Comparison of ENCODE assay signal across 13 mouse cellular contexts in genomic region chr9:66080804-66081459, GRCm38 (mm10).
"Had no signal": no experiment of that assay in that cellular context is flagged by ENCODE, and none has a peak within 500 bp of the region (broad histone marks: within the 10 kb centered on the region; RNA-seq: fewer than 3 reads in every experiment).

No protein-coding gene starts in this region.

- H3K4me2 ChIP-seq: limb, embryonic 13.5 days; midbrain, embryonic 12.5 days; neural tube, embryonic 15.5 days had no signal

- H3K4me3 ChIP-seq: layer of hippocampus, adult 2 months; limb, embryonic 13.5 days; megakaryocyte, embryonic 14.5 days; midbrain, embryonic 12.5 days; neural tube, embryonic 15.5 days had no signal

- H3K9me3 ChIP-seq: limb, embryonic 13.5 days; megakaryocyte, embryonic 14.5 days; midbrain, embryonic 12.5 days; neural tube, embryonic 15.5 days had no signal

- H3K4me1 ChIP-seq: limb, embryonic 13.5 days had no signal

- H3K9ac ChIP-seq: limb, embryonic 13.5 days; liver, embryonic 14.5 days; midbrain, embryonic 12.5 days; neural tube, embryonic 15.5 days had no signal

- H3K27me3 ChIP-seq: limb, embryonic 13.5 days; midbrain, embryonic 12.5 days; neural tube, embryonic 15.5 days had no signal

- DNase-seq: kidney, adult 11 months; kidney, adult 9 months; kidney, postnatal 4 days; left cerebral cortex, postnatal 4 days had no signal

- H3K27ac ChIP-seq: kidney, postnatal 0 days; limb, embryonic 13.5 days; liver, embryonic 14.5 days; macrophage; midbrain, embryonic 12.5 days; neural tube, embryonic 15.5 days; stomach, postnatal 0 days had no signal
